Mouse (Mus musculus): ENCODE results near the gene Aldh4a1.

GRCm38 (mm10) chr4:139602357-139603244 lies 20.1 kb upstream of the Aldh4a1 start, which contains the start of gene Gm21969:
- no peak for TF ChIP-seq POLR2A (IDR thresholded peaks at IDR 0.05; ENCODE audit: insufficient read length, low read depth)
- TF ChIP-seq E2F4 (IDR thresholded peaks at IDR 0.05; ENCODE audit: insufficient read depth): no peak
- no peak for TF ChIP-seq USF1 (IDR thresholded peaks at IDR 0.05; ENCODE audit: low read depth)
- no peak for TF ChIP-seq MYOG (IDR thresholded peaks at IDR 0.05; ENCODE audit: control insufficient read depth in 1 of 3, insufficient read depth in 1 of 3, insufficient read length in 2 of 3, low read depth in 2 of 3)
